Mouse (Mus musculus): ENCODE results near the gene Gm13697.

GRCm38 (mm10) chr2:84008913-84009312 is 24.4 kb downstream of the Gm13697 start:
- no peak for TF ChIP-seq CTCF (conservative IDR thresholded peaks at IDR 0.05; ENCODE audit: low read length)
- TF ChIP-seq NANOG (IDR thresholded peaks at IDR 0.05; ENCODE audit: borderline replicate concordance, low read length), result no peak
- TF ChIP-seq POU5F1 (IDR thresholded peaks at IDR 0.05; ENCODE audit: borderline replicate concordance, low read length), result no peak
